Mouse (Mus musculus) left cerebral cortex, postnatal 14 days (tissue): ENCODE measurements around the gene Olfr815. TPM values are rescaled to one million over a fixed set of nuclear protein-coding genes. Genes with fewer than 3 reads are reported as not detected.
"Not testable (repeated sequence)": the region's sequence is repeated elsewhere in the genome, so short reads cannot be mapped to it uniquely, and the experiment has no call there.

ENCODE experiments used
- DNase-seq, 2 experiments: peaks; one replicate each; pipeline ENCODE4 v3.0.0; 2021 to 2022; ENCODE audit warnings: low spot score in 2 of 2, mixed read lengths in 1 of 2
- intact Hi-C: fragments of 180-260 bp; cut with DNase I; formaldehyde crosslinking; loops from one replicate; pipeline ENCODE4 v1.15.1; 2025
- long read RNA-seq, 2 experiments: library from polyadenylated mRNA; stranded (forward); transcript quantifications; one replicate each; pipeline ENCODE4 v2.0.0; 2021
- total RNA-seq, 2 experiments: library from RNA; stranded (reverse); gene quantifications; 2 replicates each; pipeline ENCODE4 v1.2.3; 2021

The Olfr815 gene
- not detected for total RNA-seq
- long read RNA-seq, experiment 1: 0 reads
- long read RNA-seq, experiment 2: 0 reads

DNA sequence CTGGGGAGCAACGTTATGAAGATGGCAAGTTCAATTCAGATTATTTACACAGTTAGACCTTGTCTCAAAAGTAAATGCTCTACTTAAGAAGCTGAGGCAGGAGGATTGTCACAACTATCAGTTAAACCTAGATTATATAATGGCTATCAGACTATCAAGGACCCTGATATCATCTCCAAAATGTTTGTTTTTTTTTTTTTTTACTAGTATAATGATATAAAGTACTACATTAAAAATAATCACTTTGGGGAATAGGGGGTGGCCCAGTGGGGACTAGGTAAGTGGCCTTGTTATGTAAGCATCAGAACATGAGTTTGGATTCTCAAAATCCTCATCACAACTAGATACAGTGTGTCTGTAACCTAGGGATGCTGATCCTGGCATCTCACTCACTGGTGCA lies at the start of gene Olfr815:
Gene Olfr815, minus strand, starts transcription at position 101 of the 400 bp plus-strand sequence.
- intact Hi-C loops, DNase-seq: not testable (repeated sequence)

GRCm38 (mm10) chr10:129949000-129949399 lies 43.3 kb upstream of the Olfr815 start, which contains the start of gene Olfr818:
TSS of gene Olfr818 (minus strand) at chr10:129949100.
- no peak for DNase-seq
- intact Hi-C loops: no loop called here

- DNase-seq: no peak
- intact Hi-C loops: no loop called here
Observed at GRCm38 (mm10) chr10:129915497-129915896, 9.8 kb upstream of the Olfr815 start, which contains the start of gene Olfr816. TSS of gene Olfr816 (minus strand) at chr10:129915597.

DNA sequence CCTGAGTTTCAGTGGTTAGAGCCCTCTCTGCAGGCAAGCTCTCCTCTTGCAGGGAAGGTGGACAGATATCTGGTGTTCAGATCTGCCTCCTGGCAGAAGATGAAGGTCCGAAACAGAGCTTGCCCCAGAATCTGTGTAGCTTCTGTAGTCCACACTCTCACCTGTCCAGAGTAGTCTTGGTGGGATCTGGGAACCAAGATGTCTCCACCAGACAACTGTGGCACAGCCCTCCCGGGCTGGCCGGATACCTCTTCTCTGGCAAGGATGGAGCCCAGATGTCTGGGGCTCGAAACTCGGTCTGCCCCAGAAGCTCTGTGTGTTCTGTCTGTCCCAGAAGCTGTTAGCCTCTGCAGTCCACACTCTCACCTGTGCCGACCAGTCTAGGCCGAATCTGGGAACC lies 19.7 kb downstream of the Olfr815 start:
- intact Hi-C loops: no loop called here
- no peak for DNase-seq

DNA sequence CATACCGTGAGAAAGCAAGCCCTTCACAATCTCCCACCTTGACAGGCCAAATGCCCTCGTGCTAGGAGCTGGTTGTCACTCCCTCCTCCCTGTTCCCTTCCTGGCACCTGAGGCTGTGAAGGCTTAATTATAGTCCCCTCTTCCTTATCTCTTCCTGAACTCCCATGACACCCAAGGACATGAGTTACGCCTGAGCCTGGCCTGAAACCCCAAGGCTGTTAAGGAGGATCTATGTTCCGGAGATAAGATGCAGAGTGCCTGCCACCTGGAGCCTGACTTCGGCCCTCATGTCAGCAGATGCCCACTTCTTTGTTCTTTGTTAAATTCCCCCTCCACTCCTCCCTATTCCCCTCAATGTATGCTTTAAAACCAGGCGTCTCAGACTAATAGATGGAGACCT lies 20.2 kb downstream of the Olfr815 start:
- DNase-seq, intact Hi-C loops: not testable (repeated sequence)

- DNase-seq, intact Hi-C loops: not testable (repeated sequence)
Observed at GRCm38 (mm10) chr10:129879751-129880150, 25.9 kb downstream of the Olfr815 start, which contains the start of gene Olfr814. TSS of gene Olfr814 (minus strand) at chr10:129879851.

DNA sequence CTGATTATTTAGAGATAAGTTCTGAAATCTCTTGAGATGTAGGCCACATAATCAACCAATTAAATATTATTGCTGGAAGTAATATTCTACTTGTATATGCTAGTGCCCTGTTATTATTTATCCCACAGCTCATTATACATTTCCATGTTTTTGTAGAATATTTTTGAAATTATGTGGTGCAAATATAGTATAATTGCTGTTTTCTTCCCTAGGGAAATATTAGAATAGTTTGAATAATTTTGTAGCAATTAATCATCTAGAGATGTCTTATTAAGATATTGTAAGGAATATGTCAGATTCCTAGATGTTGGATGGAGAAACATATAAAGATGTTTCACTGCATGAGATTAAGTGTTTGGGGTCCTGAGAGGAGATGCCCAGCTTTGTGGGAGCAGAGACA lies 50.6 kb downstream of the Olfr815 start, which contains the start of gene Olfr813:
Gene Olfr813, plus strand, starts transcription at position 301 of the 400 bp plus-strand sequence.
- DNase-seq: no peak
- intact Hi-C loops: no loop called here

Other genes with a start within 250 kb of the Olfr815 start
- gene Olfr800, start 248.2 kb downstream of the Olfr815 start, total RNA-seq: not detected
- not detected for gene Olfr801, start 232.0 kb downstream of the Olfr815 start, total RNA-seq
- gene Olfr802, start 217.7 kb downstream of the Olfr815 start, total RNA-seq: under 1 TPM; 0.06 to 0.22 TPM
- gene Olfr803, start 211.6 kb downstream of the Olfr815 start, total RNA-seq: not detected
- gene Olfr804, start 202.7 kb downstream of the Olfr815 start, total RNA-seq: not detected
- gene Olfr805, start 176.5 kb downstream of the Olfr815 start, total RNA-seq: not detected
- not detected for gene Olfr806, start 163.9 kb downstream of the Olfr815 start, total RNA-seq
- not detected for gene Olfr807, start 148.1 kb downstream of the Olfr815 start, total RNA-seq
- not detected for gene Olfr808, start 140.4 kb downstream of the Olfr815 start, total RNA-seq
- not detected for gene Olfr809, start 131.2 kb downstream of the Olfr815 start, total RNA-seq
- not detected for gene Olfr810, start 111.0 kb downstream of the Olfr815 start, total RNA-seq
- not detected for gene Olfr811, start 101.5 kb downstream of the Olfr815 start, total RNA-seq
- not detected for gene Olfr812, start 59.8 kb downstream of the Olfr815 start, total RNA-seq
- gene Olfr813, start 50.5 kb downstream of the Olfr815 start, total RNA-seq: not detected
- gene Olfr814, start 26.0 kb downstream of the Olfr815 start, total RNA-seq: not detected
- gene Olfr816, start 9.7 kb upstream of the Olfr815 start, total RNA-seq: not detected
- gene Olfr818, start 43.2 kb upstream of the Olfr815 start, total RNA-seq: not detected
- not detected for gene Olfr819, start 61.4 kb upstream of the Olfr815 start, total RNA-seq
- not detected for gene Olfr247, start 70.3 kb upstream of the Olfr815 start, total RNA-seq
- not detected for gene Gm10310, start 79.2 kb upstream of the Olfr815 start, total RNA-seq
- not detected for gene Olfr820, start 106.8 kb upstream of the Olfr815 start, total RNA-seq
- gene Olfr821, start 124.5 kb upstream of the Olfr815 start, total RNA-seq: not detected
- not detected for gene Olfr822, start 165.3 kb upstream of the Olfr815 start, total RNA-seq
- gene Olfr823, start 209.5 kb upstream of the Olfr815 start, total RNA-seq: not detected
- gene Olfr824, start 224.1 kb upstream of the Olfr815 start, total RNA-seq: not detected